Mouse (Mus musculus) bone marrow macrophage, adult 2 months (primary cell): ENCODE measurements around the gene Suco. TPM values are rescaled to one million over a fixed set of nuclear protein-coding genes. Genes with fewer than 3 reads are reported as not detected.

Experiments used
- H3K27ac ChIP-seq: 2 replicates; pipeline ENCODE4 v1.5.1; 2012; ENCODE audit warnings: low read depth, low read length; ENCODE audit not compliant: insufficient read depth
- H3K4me1 ChIP-seq: 2 replicates; pipeline ENCODE4 v1.6.1; 2012; ENCODE audit warnings: low read length; ENCODE audit not compliant: control insufficient read depth, insufficient read depth
- H3K4me3 ChIP-seq: 2 replicates; pipeline ENCODE4 v1.5.1; 2012; ENCODE audit warnings: mild to moderate bottlenecking, low read length, moderate library complexity; ENCODE audit not compliant: insufficient read depth
- CTCF ChIP-seq: IDR thresholded peaks from 2 replicates; pipeline ENCODE4 v1.5.1; 2012; ENCODE audit warnings: low read depth, mild to moderate bottlenecking, low read length, moderate library complexity
- POLR2A ChIP-seq: IDR thresholded peaks from 2 replicates; pipeline ENCODE4 v1.6.1; 2012; ENCODE audit warnings: mild to moderate bottlenecking, low read depth, low read length, borderline replicate concordance
- polyA plus RNA-seq: library from polyadenylated mRNA; stranded (reverse); fragments of >200 nt; gene quantifications from 2 replicates; pipeline ENCODE4 v1.2.4, GENCODE M21; 2012; ENCODE audit not compliant: missing spikeins, insufficient read depth, insufficient read length

Gene Suco
- polyA plus RNA-seq, 1 experiment: 20.1 TPM

DNA sequence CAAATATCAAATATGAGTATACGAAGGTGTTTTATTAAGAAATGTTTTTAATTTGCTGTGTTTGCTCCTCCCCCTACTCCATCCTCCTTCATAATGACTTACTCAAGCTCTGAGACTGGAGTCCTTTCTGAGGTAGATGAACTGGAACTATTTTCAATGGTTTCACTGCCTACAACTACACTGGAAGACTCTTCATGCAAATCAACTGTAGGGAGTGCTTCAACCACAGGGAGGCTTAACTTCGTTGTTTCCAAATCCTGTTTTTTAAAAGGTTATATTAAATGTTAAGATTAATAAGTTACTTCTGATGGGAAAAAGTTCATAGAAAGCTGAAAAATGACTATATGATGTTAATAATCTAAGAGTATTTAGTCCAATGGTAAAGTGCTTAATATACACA, 17.2 kb downstream of the Suco start:
- H3K4me1 ChIP-seq: peaks cover 2% of the 10 kb centered on the region; the same call in 1 of the 2 replicates
- TF ChIP-seq CTCF (no peak), POLR2A (no peak)
- H3K27ac ChIP-seq: no peak overlapping the region

GRCm38 (mm10) chr1:161826677-161827076, 49.8 kb downstream of the Suco start:
- no peak overlapping the region for H3K27ac ChIP-seq
- TF ChIP-seq POLR2A: no peak
- TF ChIP-seq CTCF: no peak
- no peak overlapping the region for H3K4me3 ChIP-seq
- H3K4me1 ChIP-seq: no peaks in the 10 kb centered on the region

More for the DNA sequence above, 17.2 kb downstream of the Suco start:
- no peak overlapping the region for H3K4me3 ChIP-seq

- Histone ChIP-seq H3K4me1 (peaks cover 4% of the 10 kb centered on the region), H3K4me3 (no peak overlapping the region), H3K27ac (no peak overlapping the region)
- TF ChIP-seq POLR2A: no peak
- TF ChIP-seq CTCF: no peak
These were observed 67.1 kb downstream of the Suco start for GRCm38 (mm10) chr1:161809428-161809827.

- Histone ChIP-seq H3K4me1 (peaks cover 4% of the 10 kb centered on the region), H3K27ac (no peak overlapping the region), H3K4me3 (no peak overlapping the region)
- TF ChIP-seq CTCF (no peak), POLR2A (no peak)
These were observed 67.5 kb downstream of the Suco start for GRCm38 (mm10) chr1:161808980-161809379.

DNA sequence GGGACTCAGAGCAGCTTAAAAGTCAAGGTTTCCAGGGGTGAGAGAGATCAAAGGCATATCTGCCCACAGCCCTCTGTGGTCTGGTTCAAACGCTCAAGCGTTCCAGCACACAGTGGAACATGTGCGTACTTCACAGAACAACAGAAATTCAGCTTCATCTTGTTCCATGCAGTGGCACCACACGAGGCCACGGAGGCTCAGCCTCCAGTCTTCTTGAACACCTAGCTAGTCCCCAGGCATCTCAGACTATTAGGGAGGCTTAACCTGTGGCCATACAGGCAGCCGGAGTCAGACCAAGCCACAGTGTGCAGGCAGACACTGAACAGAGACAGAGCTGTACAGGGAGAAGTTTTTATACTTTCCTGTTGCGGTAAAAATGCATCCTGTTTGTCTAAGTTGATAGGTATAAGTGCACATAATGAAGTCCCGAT, 71.9 kb downstream of the Suco start:
- Histone ChIP-seq H3K4me3 (no peak overlapping the region), H3K27ac (no peak overlapping the region), H3K4me1 (peaks cover 4% of the 10 kb centered on the region)
- TF ChIP-seq POLR2A: no peak
- no peak for TF ChIP-seq CTCF

GRCm38 (mm10) chr1:161801321-161801720, 75.2 kb downstream of the Suco start:
- Histone ChIP-seq H3K4me3 (no peak overlapping the region), H3K27ac (no peak overlapping the region), H3K4me1 (peaks cover 6% of the 10 kb centered on the region; the same call in 1 of the 2 replicates)
- no peak for TF ChIP-seq CTCF
- no peak for TF ChIP-seq POLR2A

GRCm38 (mm10) chr1:161800256-161800655, 76.2 kb downstream of the Suco start:
- Histone ChIP-seq H3K27ac (no peak overlapping the region), H3K4me1 (peaks cover 6% of the 10 kb centered on the region; the same call in 1 of the 2 replicates), H3K4me3 (no peak overlapping the region)
- TF ChIP-seq CTCF: no peak
- no peak for TF ChIP-seq POLR2A

GRCm38 (mm10) chr1:161799791-161800190, 76.7 kb downstream of the Suco start:
- Histone ChIP-seq H3K27ac (no peak overlapping the region), H3K4me3 (no peak overlapping the region), H3K4me1 (peaks cover 6% of the 10 kb centered on the region; the same call in 1 of the 2 replicates)
- TF ChIP-seq POLR2A: no peak
- TF ChIP-seq CTCF: no peak

- TF ChIP-seq POLR2A (no peak), CTCF (no peak)
- H3K4me3 ChIP-seq: no peak overlapping the region
- peaks cover 6% of the 10 kb centered on the region; the same call in 1 of the 2 replicates for H3K4me1 ChIP-seq
- H3K27ac ChIP-seq: no peak overlapping the region
These were observed 77.6 kb downstream of the Suco start for GRCm38 (mm10) chr1:161798866-161799265.

DNA sequence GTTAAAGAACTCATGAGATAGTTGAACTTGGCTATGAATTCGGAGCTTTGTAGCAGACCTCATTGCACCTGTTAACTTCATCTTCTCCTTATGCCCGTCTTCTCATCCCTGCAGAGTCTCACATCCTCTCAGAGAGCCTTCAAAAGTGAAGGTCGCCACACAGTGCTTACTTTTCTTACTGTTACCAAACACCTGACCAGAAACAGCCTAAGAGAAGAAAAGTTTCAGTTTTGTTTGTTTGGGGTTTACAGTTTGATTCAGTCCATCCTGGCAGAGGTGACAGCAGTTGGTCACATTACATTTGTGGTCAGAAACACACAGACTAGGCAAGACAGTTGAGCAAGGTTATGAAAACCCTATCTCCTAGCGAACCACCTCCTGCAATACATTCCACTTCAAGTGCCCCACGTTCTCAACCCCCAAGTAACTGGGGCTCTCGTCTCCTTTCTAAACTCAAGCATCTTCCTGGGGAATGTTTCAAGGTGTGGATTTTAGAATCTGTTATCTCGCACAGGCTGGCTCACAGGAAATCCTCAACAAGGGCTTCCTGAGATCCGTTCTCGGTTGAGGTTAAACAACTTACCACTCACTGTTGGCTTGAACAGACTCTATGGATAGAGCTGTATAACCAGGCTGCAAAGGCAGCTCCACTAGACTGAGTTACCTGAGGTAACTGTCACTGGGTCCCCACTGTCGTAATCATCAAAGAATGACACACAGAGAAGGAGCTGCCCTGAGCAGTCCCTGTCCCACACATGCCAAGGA, 81.9 kb downstream of the Suco start:
- TF ChIP-seq POLR2A: no peak
- TF ChIP-seq CTCF: no peak
- Histone ChIP-seq H3K27ac (no peak overlapping the region), H3K4me3 (no peak overlapping the region), H3K4me1 (peaks cover 6% of the 10 kb centered on the region; the same call in 1 of the 2 replicates)
